Mouse (Mus musculus): ENCODE results near the gene Ascc3.

- TF ChIP-seq USF1 (IDR thresholded peaks at IDR 0.05; ENCODE audit: low read depth): no peak
- TF ChIP-seq CTCF (IDR thresholded peaks at IDR 0.05; ENCODE audit: control insufficient read depth, insufficient read depth, insufficient read length): no peak
- no peak for TF ChIP-seq CEBPB (IDR thresholded peaks at IDR 0.05; ENCODE audit: low read depth)
Measured at GRCm38 (mm10) chr10:50704898-50705297, 112.4 kb downstream of the Ascc3 start.
